Mouse (Mus musculus) frontal cortex, adult (tissue): ENCODE measurements around the gene Tbc1d1.

Experiments used
- ATAC-seq: cut with Nextera tagmentation; 2 replicates; pipeline ENCODE4 v1.9.2; 2017; ENCODE audit warnings: mild to moderate bottlenecking, moderate library complexity, mixed read lengths; ENCODE audit not compliant: low TSS enrichment

Tbc1d1 gene

GRCm38 (mm10) chr5:64160705-64161391 lies 4.7 kb downstream of the Tbc1d1 start:
- no peak for ATAC-seq

- no peak for ATAC-seq
Measured at GRCm38 (mm10) chr5:64161917-64162316, 5.8 kb downstream of the Tbc1d1 start.

GRCm38 (mm10) chr5:64162582-64162981 lies 6.5 kb downstream of the Tbc1d1 start:
- no peak for ATAC-seq

- no peak for ATAC-seq
Measured at GRCm38 (mm10) chr5:64164414-64164813, 8.3 kb downstream of the Tbc1d1 start.

DNA sequence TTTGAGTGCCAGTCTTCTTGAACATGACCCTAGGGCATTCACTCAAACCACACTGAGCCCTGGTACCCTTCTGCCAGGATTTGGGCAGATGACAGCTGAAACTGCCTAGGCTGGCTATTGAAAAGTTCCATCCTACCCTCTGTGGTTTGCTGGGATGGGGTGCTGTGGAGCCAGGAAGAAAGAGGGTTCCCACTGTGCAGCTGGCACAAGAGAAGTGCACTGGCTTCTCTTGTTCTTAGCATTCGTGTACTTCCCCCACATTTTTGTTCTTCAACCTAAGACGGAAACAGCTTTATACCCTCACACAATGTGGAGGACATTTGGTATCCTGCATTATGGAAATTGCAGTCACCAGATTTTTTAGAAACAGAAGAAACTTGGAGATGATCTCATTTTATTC lies 9.7 kb downstream of the Tbc1d1 start:
- peak; percentile 92 for ATAC-seq

DNA sequence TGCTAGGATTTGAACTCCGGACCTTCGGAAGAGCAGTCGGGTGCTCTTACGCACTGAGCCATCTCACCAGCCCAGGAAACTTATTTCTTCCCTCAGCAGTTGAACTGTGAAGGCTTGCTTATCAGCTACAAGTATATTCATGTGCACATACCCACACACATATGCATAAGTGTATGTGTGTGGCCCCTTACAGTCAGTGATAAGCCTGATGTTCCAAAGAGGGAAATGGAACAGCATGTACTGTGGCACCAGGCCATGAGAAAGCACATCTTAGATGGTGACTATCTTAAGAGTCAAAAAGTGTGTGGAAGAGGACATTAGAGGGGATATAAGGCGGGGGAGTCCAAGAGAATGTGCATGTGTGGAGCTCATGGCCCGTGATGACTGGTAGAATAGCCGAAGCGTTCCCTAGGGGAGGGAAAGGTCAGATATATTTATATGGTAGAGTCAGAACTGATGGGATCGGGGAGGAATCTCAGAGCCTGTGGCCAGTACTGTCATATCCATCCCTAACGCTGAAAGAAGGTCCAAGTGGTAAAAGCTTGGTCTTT lies 13.0 kb downstream of the Tbc1d1 start:
- no peak for ATAC-seq

DNA sequence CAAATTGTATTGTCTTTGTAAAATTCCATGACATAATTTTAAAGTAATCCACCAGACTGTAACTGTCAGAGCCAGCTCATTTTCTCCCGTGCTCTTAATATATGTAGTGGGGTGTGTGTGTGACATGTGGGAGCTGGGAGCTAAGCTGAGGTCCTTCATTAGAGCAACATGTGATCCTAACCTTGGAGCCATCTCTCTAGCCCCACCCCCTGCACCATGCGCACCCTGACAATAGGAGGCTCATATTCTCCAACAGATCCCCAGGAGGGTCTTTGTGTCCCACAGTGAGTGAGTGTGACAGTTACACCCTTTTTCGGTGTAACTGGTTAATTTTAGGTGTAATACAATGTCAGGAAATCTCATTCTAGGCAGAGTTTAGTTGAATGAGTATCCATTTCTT lies 16.8 kb downstream of the Tbc1d1 start:
- no peak for ATAC-seq

DNA sequence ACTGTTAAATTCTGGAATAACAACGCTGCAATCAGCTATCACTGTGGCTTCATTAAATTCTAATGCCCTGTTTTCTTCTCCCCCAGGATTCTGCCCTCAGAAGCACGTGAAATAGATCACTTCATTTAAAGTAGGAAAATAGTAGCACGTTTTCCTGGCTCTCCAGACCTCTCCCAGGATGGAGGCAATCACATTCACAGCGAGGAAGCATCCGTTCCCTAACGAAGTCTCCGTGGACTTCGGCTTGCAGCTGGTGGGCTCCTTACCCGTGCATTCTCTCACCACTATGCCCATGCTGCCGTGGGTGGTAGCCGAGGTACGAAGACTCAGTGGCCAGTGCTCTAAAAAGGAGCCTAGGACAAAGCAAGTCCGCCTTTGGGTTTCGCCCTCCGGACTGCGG lies 17.2 kb downstream of the Tbc1d1 start:
- no peak for ATAC-seq

DNA sequence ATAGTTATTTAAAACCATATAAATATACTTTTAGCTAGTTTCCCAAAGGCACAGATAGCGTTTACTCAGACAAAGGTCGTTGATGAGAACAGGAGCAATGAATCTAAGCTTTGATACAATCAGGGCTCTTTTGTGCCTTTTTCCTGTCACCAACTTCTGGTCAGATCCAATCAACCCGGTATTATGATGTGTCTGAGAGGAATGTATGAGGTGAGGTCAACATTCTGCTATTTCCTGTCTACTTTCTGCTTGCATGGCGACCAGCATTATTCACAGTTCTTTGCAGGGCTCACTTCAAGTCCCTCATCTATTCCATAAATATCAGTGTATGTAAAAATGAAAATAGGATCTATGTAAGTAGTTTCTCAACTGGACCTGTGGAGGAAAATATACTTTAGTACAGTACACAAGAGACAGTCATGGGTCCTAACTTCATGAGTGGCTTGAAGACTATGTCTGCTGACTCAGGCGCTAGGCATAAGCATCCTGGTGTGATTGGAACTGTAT lies 18.4 kb downstream of the Tbc1d1 start:
- ATAC-seq, result no peak

DNA sequence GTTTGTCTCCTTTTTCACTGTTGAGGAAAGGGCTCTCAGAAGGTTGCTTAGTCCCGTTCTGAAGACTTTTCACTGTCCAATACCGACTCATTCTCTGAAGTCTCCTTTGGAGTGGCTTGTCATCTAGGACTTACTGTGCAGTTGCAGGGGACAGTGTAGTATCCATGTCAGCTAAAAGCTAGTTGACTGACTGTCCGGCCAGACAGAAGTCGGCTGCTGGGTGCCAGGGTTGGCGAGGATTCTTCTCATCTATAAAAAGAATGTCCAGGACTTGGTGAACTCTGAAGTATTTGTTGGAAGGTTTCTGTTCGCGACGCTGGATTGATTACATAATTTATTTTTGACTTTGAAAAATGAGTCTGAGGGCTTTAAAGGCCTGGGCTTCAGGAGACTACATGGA lies 24.4 kb downstream of the Tbc1d1 start:
- ATAC-seq, result no peak

DNA sequence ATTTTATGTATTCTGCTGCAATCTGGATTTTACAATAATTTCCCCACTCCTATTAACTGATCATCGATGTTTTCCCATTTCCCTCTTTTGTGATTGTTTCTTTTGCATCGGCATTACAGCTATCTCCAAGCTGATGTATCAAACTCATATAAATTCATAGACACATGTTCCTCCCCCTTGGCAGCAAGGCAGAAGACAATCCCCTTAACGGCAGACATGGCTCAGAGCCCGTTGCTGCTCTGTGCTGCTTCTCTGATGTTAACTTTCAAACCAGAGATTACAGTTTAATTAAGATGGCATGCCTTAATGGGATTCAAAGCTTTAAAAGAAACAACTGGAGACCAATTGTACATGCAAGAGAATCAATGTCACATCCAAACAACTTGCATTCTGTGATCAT lies 27.6 kb downstream of the Tbc1d1 start:
- no peak for ATAC-seq

DNA sequence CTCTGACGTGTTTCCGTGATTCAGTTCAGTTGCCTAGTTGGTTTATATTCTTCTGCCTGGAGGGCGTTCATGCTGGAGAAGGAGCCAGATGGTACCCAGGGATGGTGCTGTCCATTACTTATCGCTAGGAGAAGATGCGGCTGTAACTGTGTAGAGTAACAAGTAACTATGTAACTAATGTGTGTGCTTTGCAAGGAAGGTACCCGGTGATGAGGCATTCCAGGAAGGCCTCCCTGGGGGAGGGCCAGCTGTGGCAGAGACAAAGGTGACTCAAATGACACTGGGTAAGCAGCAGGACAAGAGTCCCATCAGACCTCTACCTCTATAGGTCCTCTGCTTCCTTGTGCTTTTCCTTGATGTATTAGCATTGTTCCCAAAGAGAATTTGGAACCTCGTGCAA lies 29.2 kb downstream of the Tbc1d1 start:
- peak; percentile 47; the same call in 1 of the 2 replicates for ATAC-seq

DNA sequence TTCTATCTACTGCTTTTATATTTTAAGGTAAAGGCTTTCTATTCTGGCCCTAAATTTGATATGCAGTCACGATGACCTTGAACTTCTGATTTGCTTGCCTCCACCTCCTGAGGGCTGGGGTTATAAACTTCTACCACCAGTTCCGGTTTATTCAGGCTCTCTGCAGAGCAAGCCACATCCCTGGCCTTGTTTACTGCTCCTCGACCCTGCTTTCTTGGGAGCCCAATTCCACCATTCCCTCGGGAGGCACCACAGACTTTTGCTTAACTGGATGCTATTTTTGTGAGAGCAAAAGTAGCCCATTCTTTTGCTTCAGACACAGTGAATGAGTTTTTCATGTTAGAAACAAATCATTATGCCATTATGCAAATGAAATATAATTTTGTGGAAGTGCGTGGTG lies 30.5 kb downstream of the Tbc1d1 start:
- ATAC-seq, result peak; percentile 67; the same call in 1 of the 2 replicates

- ATAC-seq, result no peak
Measured at GRCm38 (mm10) chr5:64188083-64188648, 32.1 kb downstream of the Tbc1d1 start.

GRCm38 (mm10) chr5:64190892-64191291 lies 34.8 kb downstream of the Tbc1d1 start:
- no peak for ATAC-seq

GRCm38 (mm10) chr5:64193353-64193752 lies 37.2 kb downstream of the Tbc1d1 start:
- ATAC-seq, result no peak

- ATAC-seq, result no peak
Measured at GRCm38 (mm10) chr5:64196250-64196865, 40.3 kb downstream of the Tbc1d1 start.

- no peak for ATAC-seq
Measured at GRCm38 (mm10) chr5:64196866-64197321, 40.8 kb downstream of the Tbc1d1 start.

DNA sequence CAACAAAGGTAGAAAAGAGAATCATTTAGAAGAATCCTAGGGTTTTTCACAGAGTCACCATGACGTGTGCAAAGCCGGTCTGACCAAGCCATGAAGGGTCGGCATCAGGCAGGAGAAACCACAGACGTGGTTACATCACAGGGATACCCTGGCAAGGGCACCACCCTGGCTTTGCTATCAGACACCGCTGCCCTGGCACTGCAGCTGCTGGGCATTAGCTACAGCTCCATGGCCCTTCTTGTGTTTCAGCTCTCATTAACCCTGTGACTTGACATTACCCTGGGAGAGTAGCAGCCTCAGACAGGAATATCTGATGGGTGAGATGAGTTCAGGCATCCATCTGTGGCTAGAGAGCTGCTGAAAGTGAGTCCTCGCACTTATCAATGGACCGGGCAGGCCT lies 42.5 kb downstream of the Tbc1d1 start:
- no peak for ATAC-seq

DNA sequence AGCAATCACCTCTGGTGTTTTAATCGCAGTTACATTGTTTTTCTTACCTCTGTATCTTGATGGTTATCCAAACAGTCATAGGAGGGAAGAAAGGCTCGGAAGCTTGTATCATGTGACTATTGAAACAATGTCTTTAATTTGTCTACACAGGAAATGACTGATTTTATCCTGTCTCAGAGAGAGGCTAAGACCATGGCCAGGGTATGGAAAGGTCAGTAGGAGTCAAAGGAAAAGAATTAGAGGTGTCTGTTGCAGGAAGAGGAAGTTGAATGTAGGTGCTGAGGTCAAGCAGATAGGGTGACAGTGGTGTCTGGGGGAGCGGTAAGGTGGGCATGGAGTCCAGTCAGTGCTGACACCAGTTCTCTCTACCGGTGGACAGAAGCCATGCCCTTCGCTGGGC lies 45.0 kb downstream of the Tbc1d1 start:
- ATAC-seq, result no peak

GRCm38 (mm10) chr5:64202306-64202705 lies 46.2 kb downstream of the Tbc1d1 start:
- ATAC-seq, result peak; percentile 85

DNA sequence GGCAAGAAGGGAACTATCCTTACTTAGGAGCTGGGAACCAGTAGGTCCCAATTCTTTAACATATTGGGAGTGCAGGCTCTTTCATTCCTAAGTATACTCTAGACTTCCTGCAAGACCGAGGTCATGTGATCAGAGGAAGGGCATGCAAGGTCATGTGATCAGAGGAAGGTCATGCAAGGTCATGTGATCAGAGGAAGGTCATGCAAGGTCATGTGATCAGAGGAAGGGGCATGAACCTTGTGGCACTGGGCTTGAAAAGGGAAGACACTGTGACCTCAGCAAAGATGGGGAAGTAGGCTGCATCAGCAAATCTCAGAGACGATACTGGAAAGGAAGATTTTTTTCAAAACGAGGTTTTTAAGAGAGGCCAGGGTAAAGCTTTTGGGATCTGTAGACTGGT lies 49.5 kb downstream of the Tbc1d1 start:
- ATAC-seq, result no peak

- no peak for ATAC-seq
Measured at GRCm38 (mm10) chr5:64206431-64206830, 50.3 kb downstream of the Tbc1d1 start.
